Mouse (Mus musculus) spleen, postnatal 10 days (tissue): ENCODE measurements around the gene Fcrla.

Source experiments
- DNase-seq, 2 experiments: peaks; one replicate each; pipeline ENCODE4 v3.0.0; 2021 to 2022; ENCODE audit warnings: low spot score in 2 of 2

The Fcrla gene

DNA sequence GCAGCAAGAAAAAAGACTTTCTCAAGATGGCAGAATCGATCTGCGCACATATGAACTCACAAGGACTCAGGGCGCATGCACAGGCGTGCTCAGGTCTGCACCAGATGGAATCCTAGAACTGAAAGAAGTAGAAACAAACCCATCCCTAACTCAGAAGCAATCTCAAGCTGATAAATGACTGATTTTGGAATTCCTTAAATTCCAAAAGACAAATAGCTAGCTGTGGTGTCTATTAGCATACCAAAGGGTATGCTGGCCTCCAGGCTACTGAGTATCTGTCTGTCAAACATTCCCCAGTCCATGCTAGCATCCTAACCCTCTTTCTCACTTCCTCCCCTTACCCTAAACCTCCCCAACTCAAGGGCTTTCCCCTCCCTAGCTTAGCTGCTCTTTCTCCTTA lies 38.1 kb downstream of the Fcrla start:
- no peak for DNase-seq

- DNase-seq, result no peak
Observed at GRCm38 (mm10) chr1:170886044-170886458, 41.3 kb downstream of the Fcrla start.

GRCm38 (mm10) chr1:170884978-170885561 lies 42.3 kb downstream of the Fcrla start, which contains the start of the genes Gm26620 and Dusp12:
Gm26620 (plus strand) TSS chr1:170885065.
Dusp12 (minus strand) TSS chr1:170885540.
- peak; percentile 51 to 83 for DNase-seq

- no peak for DNase-seq
Observed at GRCm38 (mm10) chr1:170884390-170884789, 43.0 kb downstream of the Fcrla start.

GRCm38 (mm10) chr1:170882915-170883485 lies 44.4 kb downstream of the Fcrla start:
- DNase-seq, result no peak

DNA sequence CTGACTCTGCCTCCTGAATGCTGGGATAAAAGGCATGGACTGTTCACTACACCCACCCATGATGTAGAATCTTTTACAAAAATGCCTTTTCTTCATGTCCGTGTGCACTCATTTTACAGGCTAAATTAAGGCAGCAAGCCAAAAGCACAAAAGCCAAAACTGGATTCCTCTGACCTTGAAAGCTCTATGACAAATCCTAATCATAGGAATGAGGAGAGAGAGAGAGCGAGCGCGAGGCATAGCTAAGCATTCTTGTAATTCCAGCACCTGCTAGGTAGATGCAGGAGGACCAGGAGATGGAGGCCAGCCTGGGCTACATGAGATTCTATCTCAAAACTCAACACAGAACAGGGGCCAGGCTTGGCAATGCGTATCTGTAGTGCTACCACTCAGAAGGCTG lies 50.5 kb downstream of the Fcrla start:
- no peak for DNase-seq

DNA sequence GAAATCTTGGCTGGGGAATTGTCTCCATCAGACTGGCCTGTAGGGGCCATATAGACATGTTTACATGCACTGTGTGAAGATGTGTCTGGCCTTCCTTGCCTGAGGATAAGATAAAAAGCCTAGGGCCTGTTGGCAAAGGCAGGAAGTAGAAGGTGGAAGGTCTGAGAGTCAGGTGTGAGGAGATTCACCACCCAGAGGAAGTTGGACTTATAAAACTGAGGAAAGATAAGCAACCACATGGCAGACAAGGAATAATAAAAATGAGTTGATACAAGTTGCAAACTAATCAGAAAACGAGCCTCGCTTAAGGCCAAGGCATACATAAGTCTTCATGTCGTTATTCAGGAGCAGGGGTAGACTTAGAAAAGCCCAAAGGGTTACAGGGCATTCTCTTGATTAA lies 51.7 kb downstream of the Fcrla start:
- DNase-seq, result no peak

- DNase-seq, result no peak
Observed at GRCm38 (mm10) chr1:170871961-170872360, 55.4 kb downstream of the Fcrla start.

GRCm38 (mm10) chr1:170871402-170871801 lies 56.0 kb downstream of the Fcrla start:
- no peak for DNase-seq

DNA sequence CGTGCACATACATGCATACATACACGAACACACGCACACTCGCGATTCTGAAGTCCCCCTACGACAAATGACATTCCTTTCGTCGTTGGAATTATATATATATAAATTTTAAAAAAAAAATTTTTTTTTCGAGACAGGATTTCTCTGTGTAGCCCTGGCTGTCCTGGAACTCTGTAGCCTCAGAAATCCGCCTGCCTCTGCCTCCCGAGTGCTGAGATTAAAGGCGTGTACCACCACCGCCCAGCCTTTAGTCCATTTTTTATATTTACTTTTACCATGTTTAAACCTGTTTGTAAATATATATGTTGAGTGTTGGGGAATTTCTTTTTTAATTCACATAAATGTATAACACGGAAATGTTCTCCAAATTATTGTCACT lies 58.5 kb downstream of the Fcrla start:
- no peak for DNase-seq

DNA sequence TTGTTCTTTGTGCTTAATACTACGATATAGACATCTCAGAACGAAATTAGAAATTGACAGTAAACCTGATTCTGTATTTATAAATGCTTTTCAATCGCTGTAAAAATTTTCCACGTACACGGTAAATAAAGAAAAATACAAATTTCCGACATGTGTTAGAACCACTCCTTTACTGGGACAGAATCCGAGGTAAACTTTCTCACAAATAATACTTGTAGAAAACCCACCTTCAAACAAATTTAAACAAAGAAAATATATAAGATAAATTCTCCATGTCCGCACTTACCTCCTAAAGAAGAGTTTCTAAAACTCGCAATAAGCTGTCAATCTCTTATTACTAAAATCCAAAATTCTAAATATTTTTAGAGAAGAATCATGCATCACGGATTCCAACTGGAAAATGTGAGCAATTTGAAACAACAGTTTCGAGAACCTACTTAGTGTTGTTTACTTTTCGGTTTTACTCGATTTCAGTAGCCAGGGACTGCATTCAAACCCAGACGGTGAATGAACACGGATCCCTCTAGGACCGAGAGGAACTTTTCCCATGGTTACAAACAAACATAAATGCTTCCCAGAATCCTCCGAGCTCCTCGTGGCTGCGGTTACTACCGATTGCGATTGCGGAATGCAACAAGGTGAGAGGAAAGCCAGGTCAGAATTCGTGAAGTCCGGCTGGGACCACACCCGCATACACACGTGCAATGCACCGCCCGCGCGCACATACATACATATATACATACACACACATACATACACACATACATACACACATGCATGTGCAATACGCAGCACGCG lies 59.1 kb downstream of the Fcrla start:
- peak; percentile 53 to 58 for DNase-seq

DNA sequence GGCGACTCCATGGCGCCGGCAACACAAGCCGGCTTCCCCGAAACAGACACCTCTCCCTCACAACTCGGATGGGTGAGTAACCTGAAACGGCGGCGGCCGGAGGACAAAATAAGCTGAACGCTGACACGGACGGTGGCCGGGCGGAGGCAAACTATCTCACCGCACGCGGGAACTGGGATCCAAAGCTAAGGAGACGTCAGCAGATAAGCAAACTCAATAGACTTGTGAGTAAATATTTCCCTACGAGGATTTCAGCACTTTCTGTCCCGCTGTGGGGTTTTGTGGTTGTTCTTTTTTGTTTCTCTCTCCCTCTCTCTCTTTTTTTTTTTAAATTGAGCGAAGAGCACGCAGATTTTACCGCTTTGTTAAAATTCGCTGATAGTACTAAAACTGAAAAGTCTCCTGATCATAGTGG lies 59.7 kb downstream of the Fcrla start, which contains the start of gene Atf6:
TSS of gene Atf6 (minus strand) at position 81 of the 415 bp plus-strand sequence.
- peak; percentile 96 to 97 for DNase-seq
